Mouse (Mus musculus) adrenal gland, postnatal 36 days (tissue): Measurements from ENCODE around the gene Plcb1. TPM values are rescaled to one million over a fixed set of nuclear protein-coding genes. Genes with fewer than 3 reads are reported as not detected.

Experiments
- DNase-seq, 2 experiments: peaks; one replicate each; pipeline ENCODE4 v3.0.0; 2021; ENCODE audit warnings: mixed read lengths in 1 of 2
- total RNA-seq, 2 experiments: library from RNA; stranded (reverse); gene quantifications; 2 replicates each; pipeline ENCODE4 v1.2.3; 2021

Gene Plcb1
- total RNA-seq, 2 experiments from 2014 or later, result 87.4 to 93.4 TPM

GRCm38 (mm10) chr2:135306472-135306771, 520.6 kb downstream of the Plcb1 start:
- no peak for DNase-seq

- no peak for DNase-seq
Observed at GRCm38 (mm10) chr2:135307787-135308186, 521.9 kb downstream of the Plcb1 start.

- no peak for DNase-seq
Observed at GRCm38 (mm10) chr2:135315980-135316379, 530.1 kb downstream of the Plcb1 start.

- DNase-seq, result no peak
Observed at GRCm38 (mm10) chr2:135318136-135318535, 532.3 kb downstream of the Plcb1 start.

- peak in 1 of 2 experiments; percentile 18 for DNase-seq
Observed at GRCm38 (mm10) chr2:135323276-135323954, 537.5 kb downstream of the Plcb1 start.

- DNase-seq, result peak; percentile 81 to 88
Observed at GRCm38 (mm10) chr2:135323955-135324302, 538.1 kb downstream of the Plcb1 start.

GRCm38 (mm10) chr2:135328756-135329155, 542.9 kb downstream of the Plcb1 start:
- DNase-seq, result peak in 1 of 2 experiments; percentile 43

GRCm38 (mm10) chr2:135329782-135330545, 544.1 kb downstream of the Plcb1 start:
- DNase-seq, result peak; percentile 27 to 59

GRCm38 (mm10) chr2:135331868-135332267, 546.0 kb downstream of the Plcb1 start:
- no peak for DNase-seq

GRCm38 (mm10) chr2:135356311-135356710, 570.4 kb downstream of the Plcb1 start:
- DNase-seq, result no peak

GRCm38 (mm10) chr2:135361798-135362197, 575.9 kb downstream of the Plcb1 start:
- DNase-seq, result peak in 1 of 2 experiments; percentile 10

- DNase-seq, result no peak
Observed at GRCm38 (mm10) chr2:135362948-135363347, 577.1 kb downstream of the Plcb1 start.

- DNase-seq, result peak; percentile 41 to 61
Observed at GRCm38 (mm10) chr2:135370259-135370835, 584.5 kb downstream of the Plcb1 start.

GRCm38 (mm10) chr2:135380796-135381195, 594.9 kb downstream of the Plcb1 start:
- peak; percentile 21 to 34 for DNase-seq

- no peak for DNase-seq
Observed at GRCm38 (mm10) chr2:135381396-135381795, 595.5 kb downstream of the Plcb1 start.

- peak; percentile 13 to 23 for DNase-seq
Observed at GRCm38 (mm10) chr2:135387990-135388389, 602.1 kb downstream of the Plcb1 start.

- no peak for DNase-seq
Observed at GRCm38 (mm10) chr2:135394698-135395097, 608.8 kb downstream of the Plcb1 start.

- DNase-seq, result no peak
Observed at GRCm38 (mm10) chr2:135396375-135396774, 610.5 kb downstream of the Plcb1 start.

GRCm38 (mm10) chr2:135397970-135398369, 612.1 kb downstream of the Plcb1 start:
- no peak for DNase-seq

GRCm38 (mm10) chr2:135399760-135400159, 613.9 kb downstream of the Plcb1 start:
- no peak for DNase-seq

GRCm38 (mm10) chr2:135402916-135403315, 617.0 kb downstream of the Plcb1 start:
- no peak for DNase-seq

- no peak for DNase-seq
Observed at GRCm38 (mm10) chr2:135403344-135403743, 617.5 kb downstream of the Plcb1 start.

- DNase-seq, result peak; percentile 7 to 24
Observed at GRCm38 (mm10) chr2:135404095-135404494, 618.2 kb downstream of the Plcb1 start.
